Mouse (Mus musculus) lung, embryonic 14.5 days (tissue): ENCODE results near the gene Nagpa. TPM values are rescaled to one million over a fixed set of nuclear protein-coding genes. Genes with fewer than 3 reads are reported as not detected.

Source experiments
- ATAC-seq: fragments of 200-750 bp; cut with Nextera tagmentation; 2 replicates; pipeline ENCODE4 v1.8.0; 2017; ENCODE audit warnings: mild to moderate bottlenecking, moderate TSS enrichment, moderate library complexity; ENCODE audit not compliant: insufficient read depth
- DNase-seq: peaks from one replicate; pipeline ENCODE4 v3.0.0-alpha.2; 2015
- H3K27ac ChIP-seq: fragments of 300-500 bp; sonication (generic); 2 replicates; pipeline ENCODE4 v1.5.1; 2014; ENCODE audit warnings: low read depth, mild to moderate bottlenecking, moderate library complexity
- H3K27me3 ChIP-seq: fragments of 300-500 bp; sonication (generic); 2 replicates; pipeline ENCODE4 v1.6.1; 2014; ENCODE audit warnings: low read length, control low read depth; ENCODE audit not compliant: insufficient read depth
- H3K36me3 ChIP-seq: fragments of 300-500 bp; sonication (generic); 2 replicates; pipeline ENCODE4 v1.6.1; 2014; ENCODE audit warnings: control low read depth; ENCODE audit not compliant: insufficient read depth
- H3K4me1 ChIP-seq: fragments of 300-500 bp; sonication (generic); 2 replicates; pipeline ENCODE4 v1.6.1; 2014; ENCODE audit warnings: antibody characterized with exemption, control low read depth; ENCODE audit not compliant: insufficient read depth
- H3K4me2 ChIP-seq: fragments of 300-500 bp; sonication (generic); 2 replicates; pipeline ENCODE4 v1.6.1; 2014; ENCODE audit warnings: mild to moderate bottlenecking
- H3K4me3 ChIP-seq: fragments of 300-500 bp; sonication (generic); 2 replicates; pipeline ENCODE4 v1.5.1; 2014; ENCODE audit warnings: low read depth, low read length
- H3K9ac ChIP-seq: fragments of 300-500 bp; sonication (generic); 2 replicates; pipeline ENCODE4 v1.6.1; 2014
- H3K9me3 ChIP-seq: fragments of 300-500 bp; sonication (generic); 2 replicates; pipeline ENCODE4 v1.6.1; 2016; ENCODE audit warnings: low read depth, low read length, control low read depth
- CTCF ChIP-seq: IDR thresholded peaks from 2 replicates; pipeline ENCODE4 v1.5.1; 2016; ENCODE audit warnings: antibody characterized with exemption, low read depth
- WGBS: fragments of 180-500 bp; shearing (Covaris S2); extraction: QIAGEN DNeasy Blood & Tissue Kit; methylation state at CpG from one replicate; pipeline ENCODE4 v1.1.7; 2014; 5-methylcytosine and 5-hydroxymethylcytosine counted together
- polyA plus RNA-seq: library from polyadenylated mRNA; unstranded; fragments of >200 nt; fragmentation: Nextera tagmentation; extraction: Ambion mirVana; gene quantifications from 2 replicates; pipeline ENCODE4 v1.2.1, GENCODE M21; 2014

The Nagpa gene
- polyA plus RNA-seq, 1 experiment from 2014 or later: 23.3 TPM

- DNase-seq: no peak
- no peaks in the 10 kb centered on the region for H3K27me3 ChIP-seq
- no peak overlapping the region for H3K4me2 ChIP-seq
- no peak overlapping the region for H3K27ac ChIP-seq
- H3K36me3 ChIP-seq: no peaks in the 10 kb centered on the region
- no peaks in the 10 kb centered on the region for H3K4me1 ChIP-seq
- H3K4me3 ChIP-seq: no peak overlapping the region
- WGBS: 83% methylated on average over 6 of the region's 6 CpGs
- no peaks in the 10 kb centered on the region for H3K9me3 ChIP-seq
- no peak for TF ChIP-seq CTCF
- H3K9ac ChIP-seq: no peak overlapping the region
- ATAC-seq: no peak
These were observed 31.2 kb downstream of the Nagpa start for GRCm38 (mm10) chr16:5172636-5173035.

GRCm38 (mm10) chr16:5168829-5169228, 35.0 kb downstream of the Nagpa start:
- Histone ChIP-seq H3K4me1 (no peaks in the 10 kb centered on the region), H3K9ac (no peak overlapping the region), H3K27me3 (no peaks in the 10 kb centered on the region), H3K36me3 (no peaks in the 10 kb centered on the region), H3K27ac (no peak overlapping the region), H3K4me2 (no peak overlapping the region), H3K4me3 (no peak overlapping the region), H3K9me3 (no peaks in the 10 kb centered on the region)
- no peak for DNase-seq
- ATAC-seq: no peak
- 63% methylated on average over 5 of the region's 5 CpGs for WGBS
- TF ChIP-seq CTCF: no peak

DNA sequence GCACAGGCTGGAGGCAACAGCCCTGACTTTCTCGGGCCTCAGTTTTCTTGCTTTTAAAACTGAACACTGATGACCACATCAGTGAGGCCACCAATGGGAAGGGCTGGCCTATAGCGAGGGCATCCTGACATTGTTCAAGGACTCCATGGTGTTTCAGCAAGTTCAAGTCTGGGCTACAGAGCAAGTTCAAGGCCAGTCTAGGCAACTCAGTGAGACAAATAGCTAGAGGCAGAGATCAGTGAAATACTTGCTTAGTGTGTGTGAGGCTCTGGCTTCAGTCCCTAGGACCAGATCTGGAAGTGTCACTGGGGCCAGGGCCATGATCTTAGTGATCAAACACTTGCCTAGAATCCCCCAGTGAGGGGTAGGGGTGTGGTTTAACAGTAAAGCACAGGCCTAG, 35.8 kb downstream of the Nagpa start:
- no peaks in the 10 kb centered on the region for H3K27me3 ChIP-seq
- H3K36me3 ChIP-seq: no peaks in the 10 kb centered on the region
- H3K9ac ChIP-seq: no peak overlapping the region
- TF ChIP-seq CTCF: no peak
- no peaks in the 10 kb centered on the region for H3K4me1 ChIP-seq
- ATAC-seq: no peak
- 86% methylated on average over 2 of the region's 2 CpGs for WGBS
- H3K9me3 ChIP-seq: no peaks in the 10 kb centered on the region
- no peak overlapping the region for H3K4me2 ChIP-seq
- H3K4me3 ChIP-seq: no peak overlapping the region
- H3K27ac ChIP-seq: no peak overlapping the region
- no peak for DNase-seq

DNA sequence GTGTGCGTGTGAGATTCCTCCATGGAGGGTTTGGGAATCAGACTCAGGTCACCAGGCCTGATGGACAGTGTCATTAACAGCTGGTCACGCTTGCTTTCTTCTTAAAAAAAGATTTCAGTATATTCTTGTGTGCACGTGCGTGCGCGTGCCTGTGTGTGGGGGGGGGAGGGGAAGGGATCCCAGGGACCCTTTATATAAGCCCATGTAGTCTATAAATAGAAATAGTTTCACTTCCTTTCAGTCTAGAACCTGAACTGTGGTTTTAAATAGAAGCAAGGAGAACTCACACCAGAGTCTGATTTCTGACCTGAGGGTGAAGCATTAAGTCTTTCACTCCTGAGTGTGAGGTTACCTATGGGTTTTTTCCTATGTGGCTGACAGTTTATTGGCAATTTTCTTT, 39.5 kb downstream of the Nagpa start:
- Histone ChIP-seq H3K9ac (no peak overlapping the region), H3K4me3 (no peak overlapping the region), H3K4me2 (no peak overlapping the region), H3K36me3 (no peaks in the 10 kb centered on the region), H3K9me3 (no peaks in the 10 kb centered on the region), H3K27me3 (no peaks in the 10 kb centered on the region), H3K4me1 (no peaks in the 10 kb centered on the region), H3K27ac (no peak overlapping the region)
- WGBS: 67% methylated on average over 6 of the region's 6 CpGs
- no peak for TF ChIP-seq CTCF
- no peak for ATAC-seq
- no peak for DNase-seq

DNA sequence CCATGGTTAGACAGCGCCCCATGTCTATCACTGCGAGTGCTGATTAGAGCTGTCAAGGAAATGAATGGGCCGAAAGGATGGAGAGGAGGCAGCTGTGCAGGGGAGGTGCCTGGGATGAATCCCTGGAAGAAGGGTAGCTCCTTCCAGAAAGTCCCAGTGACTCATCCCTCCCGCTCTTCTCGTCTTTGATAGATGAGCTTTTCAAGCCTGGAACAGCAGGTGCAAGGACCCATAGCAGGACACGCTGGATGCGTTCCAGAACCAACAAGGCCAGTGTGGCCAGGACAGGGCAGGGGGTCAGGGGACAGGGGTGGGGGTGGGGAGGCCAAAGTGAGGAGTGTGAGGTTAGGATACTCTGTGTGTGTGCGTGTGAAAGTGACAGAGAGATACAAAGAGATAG, 44.6 kb downstream of the Nagpa start:
- Histone ChIP-seq H3K4me3 (no peak overlapping the region), H3K9ac (no peak overlapping the region), H3K9me3 (no peaks in the 10 kb centered on the region), H3K4me2 (no peak overlapping the region), H3K4me1 (no peaks in the 10 kb centered on the region), H3K27me3 (no peaks in the 10 kb centered on the region), H3K27ac (no peak overlapping the region), H3K36me3 (no peaks in the 10 kb centered on the region)
- ATAC-seq (no peak), DNase-seq (no peak)
- 50% methylated on average over 8 of the region's 8 CpGs for WGBS
- no peak for TF ChIP-seq CTCF

DNA sequence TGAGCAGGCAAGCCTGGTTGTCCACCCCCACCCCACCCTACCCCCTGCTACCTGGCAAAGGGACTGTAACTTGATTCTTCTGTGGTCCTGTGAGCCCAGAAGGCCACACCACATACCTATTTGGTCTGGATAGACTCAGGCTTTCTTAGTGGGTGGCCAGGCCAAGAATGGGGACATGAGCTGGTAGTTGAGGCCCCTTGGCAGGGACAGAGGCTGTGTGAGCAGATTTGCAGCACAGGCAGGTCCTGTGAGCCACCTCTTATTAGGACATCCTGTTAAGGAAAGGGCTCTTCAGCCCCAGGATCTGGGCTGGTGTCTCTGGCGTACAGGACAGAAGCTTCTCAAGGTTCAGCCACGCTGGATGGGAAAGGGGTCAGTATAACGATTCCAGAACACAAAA, 46.7 kb downstream of the Nagpa start:
- ATAC-seq (no peak), DNase-seq (no peak)
- Histone ChIP-seq H3K36me3 (no peaks in the 10 kb centered on the region), H3K27me3 (no peaks in the 10 kb centered on the region), H3K4me3 (no peak overlapping the region), H3K9ac (no peak overlapping the region), H3K4me2 (no peak overlapping the region), H3K4me1 (no peaks in the 10 kb centered on the region), H3K9me3 (no peaks in the 10 kb centered on the region), H3K27ac (no peak overlapping the region)
- no peak for TF ChIP-seq CTCF
- 61% methylated on average over 3 of the region's 3 CpGs for WGBS

DNA sequence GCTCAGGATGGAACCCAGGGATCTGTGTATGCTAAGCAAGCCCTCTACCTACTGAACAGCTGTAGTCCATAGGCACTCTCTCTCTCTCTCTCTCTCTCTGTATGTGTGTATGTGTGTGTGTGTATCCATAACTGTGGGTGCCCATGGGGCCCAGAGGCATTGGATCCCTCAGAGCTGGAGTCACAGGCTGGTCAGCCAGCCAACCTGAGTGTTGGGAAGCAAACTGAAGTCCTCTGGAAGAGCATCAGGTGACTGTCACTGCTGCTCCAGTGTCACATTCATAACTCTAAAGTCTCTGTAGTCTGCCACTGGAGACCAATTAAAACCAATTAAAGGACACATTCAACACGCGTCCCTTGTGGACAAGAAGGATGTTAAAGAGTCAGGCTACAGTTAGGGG, 47.3 kb downstream of the Nagpa start:
- H3K27ac ChIP-seq: no peak overlapping the region
- no peaks in the 10 kb centered on the region for H3K4me1 ChIP-seq
- ATAC-seq (no peak), DNase-seq (no peak)
- no peak for TF ChIP-seq CTCF
- no peak overlapping the region for H3K4me2 ChIP-seq
- 56% methylated on average over 2 of the region's 2 CpGs for WGBS
- no peak overlapping the region for H3K4me3 ChIP-seq
- no peaks in the 10 kb centered on the region for H3K36me3 ChIP-seq
- H3K9me3 ChIP-seq: no peaks in the 10 kb centered on the region
- H3K27me3 ChIP-seq: no peaks in the 10 kb centered on the region
- H3K9ac ChIP-seq: no peak overlapping the region

- Histone ChIP-seq H3K9me3 (no peaks in the 10 kb centered on the region), H3K27ac (no peak overlapping the region), H3K4me3 (no peak overlapping the region), H3K4me2 (no peak overlapping the region), H3K27me3 (no peaks in the 10 kb centered on the region), H3K36me3 (no peaks in the 10 kb centered on the region), H3K4me1 (no peaks in the 10 kb centered on the region), H3K9ac (no peak overlapping the region)
- 42% methylated on average over 3 of the region's 3 CpGs for WGBS
- no peak for TF ChIP-seq CTCF
- DNase-seq (no peak), ATAC-seq (no peak)
These were observed 48.8 kb downstream of the Nagpa start for GRCm38 (mm10) chr16:5155014-5155413.
